Mouse (Mus musculus) kidney, postnatal 36 days (tissue): ENCODE data around the gene Pinlyp.
"Not testable (repeated sequence)": the region's sequence is repeated elsewhere in the genome, so short reads cannot be mapped to it uniquely, and the experiment has no call there.

ENCODE experiments used
- DNase-seq, 2 experiments: peaks; one replicate each; pipeline ENCODE4 v3.0.0; 2021 to 2022; ENCODE audit warnings: mixed read lengths in 2 of 2

The Pinlyp gene

DNA sequence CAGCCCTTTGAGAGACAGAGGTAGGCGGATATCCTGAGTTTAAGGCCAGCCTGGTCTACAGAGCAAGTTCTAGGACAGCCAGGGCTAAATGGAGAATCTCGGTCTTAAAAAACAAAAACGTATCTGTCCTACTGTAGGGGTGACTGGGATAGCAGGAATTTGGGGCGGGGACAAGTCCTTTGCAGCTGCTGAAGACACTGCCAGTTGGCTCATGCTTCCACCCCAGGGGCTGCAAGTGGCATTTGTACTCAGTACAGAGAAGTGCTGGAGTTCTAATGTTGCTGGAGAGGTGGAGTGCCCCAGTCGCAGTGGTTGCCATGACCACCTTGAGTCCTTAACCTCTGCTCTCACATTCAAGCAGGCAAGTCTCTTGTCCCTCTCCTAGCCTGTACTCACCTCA lies 23.1 kb downstream of the Pinlyp start:
- no peak for DNase-seq

GRCm38 (mm10) chr7:24520054-24520453 lies 25.9 kb downstream of the Pinlyp start:
- DNase-seq: not testable (repeated sequence)

GRCm38 (mm10) chr7:24519130-24519529 lies 26.8 kb downstream of the Pinlyp start:
- DNase-seq: no peak

DNA sequence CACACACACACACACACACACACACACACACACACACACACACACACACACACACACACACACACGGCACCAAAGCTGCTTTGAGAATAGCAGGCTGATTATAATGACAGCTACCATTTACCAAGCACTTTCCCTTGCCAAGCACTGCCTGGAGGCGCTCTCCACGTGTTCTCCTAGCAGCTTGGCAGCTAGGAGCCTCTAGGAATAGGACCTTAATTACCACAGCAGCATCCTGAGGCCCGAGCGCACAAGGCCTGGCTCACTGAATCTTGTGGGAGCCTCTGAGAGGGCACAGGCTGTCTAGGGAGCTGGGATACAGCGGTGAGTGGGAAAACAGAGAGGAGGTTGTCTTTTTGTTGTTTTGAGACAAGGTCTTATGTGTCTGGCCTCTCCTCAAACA lies 28.3 kb downstream of the Pinlyp start:
- DNase-seq: no peak

DNA sequence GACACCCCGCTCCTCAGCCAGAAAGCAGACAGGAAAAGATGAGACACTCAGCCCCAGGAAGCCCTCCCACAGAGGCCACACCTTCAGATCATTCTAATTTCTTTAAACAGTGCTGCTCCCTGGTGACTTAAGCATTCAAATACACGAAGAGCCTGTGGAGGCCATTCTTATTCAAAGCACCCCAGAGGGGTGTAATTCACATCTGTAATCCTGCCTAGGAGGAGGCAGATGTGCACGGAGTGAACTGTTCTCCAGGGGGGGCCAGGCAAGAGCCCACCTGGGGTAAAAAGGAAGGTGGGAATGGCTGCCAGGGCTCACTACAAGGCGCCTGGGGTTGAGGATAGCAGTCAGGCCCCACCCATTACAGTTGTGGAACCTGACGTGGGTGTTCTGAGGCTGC lies 28.8 kb downstream of the Pinlyp start:
- DNase-seq: no peak

GRCm38 (mm10) chr7:24516319-24516718 lies 29.6 kb downstream of the Pinlyp start:
- DNase-seq: peak in 1 of 2 experiments; percentile 56

GRCm38 (mm10) chr7:24512355-24512754 lies 33.6 kb downstream of the Pinlyp start, which contains the start of gene AC161166.1:
Gene AC161166.1, minus strand, starts transcription at chr7:24512455.
- no peak for DNase-seq

- peak; percentile 9 to 23 for DNase-seq
Measured at GRCm38 (mm10) chr7:24507726-24508114, 38.2 kb downstream of the Pinlyp start.

GRCm38 (mm10) chr7:24506838-24507725 lies 38.8 kb downstream of the Pinlyp start, which contains the start of gene Zfp428:
Gene Zfp428, plus strand, starts transcription at chr7:24507006.
- peak; percentile 90 to 96 for DNase-seq

DNA sequence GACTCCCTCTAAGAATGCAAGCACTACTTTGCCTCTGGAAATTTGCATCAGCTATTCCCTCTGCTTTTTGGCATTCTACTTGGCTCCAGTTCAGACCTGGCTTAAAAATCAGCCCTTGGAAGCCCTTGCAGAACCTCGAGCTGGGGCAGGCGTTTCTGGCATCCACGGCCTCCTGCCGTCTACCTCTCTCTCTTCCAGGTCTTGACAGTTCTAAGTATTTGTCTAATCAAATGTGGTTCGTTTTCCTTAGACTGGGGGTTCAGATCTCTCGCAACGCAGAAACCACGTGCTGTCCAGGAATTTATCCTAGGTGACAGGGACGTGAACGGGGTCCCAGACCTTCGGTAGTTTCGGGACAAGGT lies 39.5 kb downstream of the Pinlyp start:
- peak; percentile 66 to 70 for DNase-seq

GRCm38 (mm10) chr7:24506065-24506459 lies 39.9 kb downstream of the Pinlyp start:
- DNase-seq: peak; percentile 10 to 48

DNA sequence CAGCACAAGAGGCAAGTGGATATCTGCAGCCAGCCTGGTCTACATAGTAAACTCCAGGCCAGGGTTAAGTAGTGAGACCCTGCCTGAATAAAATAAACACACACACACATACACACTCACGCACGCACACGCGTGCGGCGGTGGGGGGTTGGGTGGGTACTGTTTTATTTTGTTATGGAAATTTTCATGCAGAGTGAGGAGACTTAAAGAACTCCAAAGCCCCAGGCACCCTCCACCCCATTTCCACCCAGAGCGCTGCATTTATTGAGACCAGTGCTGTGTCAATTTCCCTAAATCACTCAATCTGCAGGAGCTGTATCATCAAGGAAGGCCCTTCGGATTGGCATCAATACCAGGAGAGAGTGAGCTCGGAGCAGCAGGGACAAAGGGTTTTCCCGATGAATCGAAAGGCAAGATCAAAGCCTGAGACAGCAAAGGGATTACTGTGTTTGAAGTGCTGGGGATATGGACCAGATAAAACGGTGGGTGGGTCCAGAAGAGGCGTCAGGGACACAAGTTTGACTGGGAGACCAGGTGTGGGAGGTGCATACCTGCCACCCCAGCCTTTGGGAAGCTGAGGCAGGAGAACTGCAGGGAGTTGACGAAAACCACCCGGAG lies 40.4 kb downstream of the Pinlyp start:
- no peak for DNase-seq

- no peak for DNase-seq
Measured at GRCm38 (mm10) chr7:24504868-24505267, 41.0 kb downstream of the Pinlyp start.

GRCm38 (mm10) chr7:24504004-24504403 lies 41.9 kb downstream of the Pinlyp start:
- no peak for DNase-seq

DNA sequence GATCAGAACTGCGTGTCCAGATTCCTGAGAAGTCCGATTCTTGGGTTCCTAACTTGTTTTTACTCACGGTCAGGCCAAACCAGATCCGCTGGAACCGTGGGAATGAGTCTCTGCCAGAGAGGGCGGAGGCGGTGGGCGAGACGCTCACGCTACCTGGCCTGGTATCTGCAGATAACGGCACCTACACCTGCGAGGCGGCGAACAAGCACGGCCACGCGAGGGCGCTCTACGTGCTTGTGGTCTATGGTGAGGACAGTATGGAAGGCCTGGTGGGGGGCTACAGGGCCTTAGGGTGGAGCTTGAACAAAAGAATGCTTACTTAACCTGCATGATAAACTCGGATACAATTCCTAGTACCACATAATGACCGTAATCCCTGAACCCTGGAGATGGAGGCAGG lies 44.4 kb downstream of the Pinlyp start:
- peak in 1 of 2 experiments; percentile 66 for DNase-seq

DNA sequence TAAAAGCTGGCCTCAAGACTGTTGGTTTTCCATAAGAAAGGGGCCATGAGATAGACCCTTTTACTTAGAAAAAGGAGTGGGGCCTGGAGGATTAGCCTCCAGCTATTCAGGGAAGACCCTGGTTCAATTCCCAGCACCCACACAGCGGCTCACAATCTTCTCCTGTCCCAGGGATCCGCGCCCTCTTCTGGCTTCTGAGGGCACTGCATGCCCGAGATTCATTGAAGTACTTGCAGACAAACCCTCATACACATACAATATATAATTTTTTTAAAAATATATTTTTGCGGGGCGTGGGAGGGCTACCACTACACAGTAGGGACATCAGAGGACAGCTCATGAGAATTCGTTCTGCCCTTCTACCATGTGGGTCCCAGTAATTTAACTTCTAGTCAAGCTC lies 45.0 kb downstream of the Pinlyp start:
- DNase-seq: peak in 1 of 2 experiments; percentile 68

- DNase-seq: peak; percentile 28 to 58
Measured at GRCm38 (mm10) chr7:24499856-24500577, 45.9 kb downstream of the Pinlyp start.
